Comparison of ENCODE assay signal across 8 mouse cellular contexts in the genomic region with DNA sequence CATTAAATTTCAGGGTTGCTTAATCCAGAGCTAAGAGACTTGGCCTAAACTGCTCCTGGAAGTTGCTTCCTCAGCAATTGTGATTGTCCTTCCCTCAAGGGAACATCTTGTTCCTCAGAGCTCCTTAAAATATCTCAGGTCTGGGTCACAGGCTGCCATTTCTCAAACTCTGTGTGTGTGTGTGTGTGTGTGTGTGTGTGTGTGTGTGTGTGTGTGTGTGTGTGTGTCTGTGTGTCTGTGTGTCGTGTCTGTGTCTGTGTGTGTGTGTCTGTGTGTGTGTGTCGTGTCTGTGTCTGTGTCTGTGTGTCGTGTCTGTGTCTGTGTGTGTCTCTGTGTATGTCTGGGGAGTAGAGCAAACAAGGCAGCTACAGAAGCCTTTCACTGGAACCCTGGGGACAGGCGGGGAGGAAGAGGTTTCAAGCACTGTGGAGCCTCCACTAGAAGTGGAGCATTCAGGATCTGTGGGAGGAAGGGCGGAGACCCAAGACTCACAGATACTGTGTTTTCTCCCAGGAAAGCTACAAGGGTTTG. TPM values are rescaled to one million over a fixed set of nuclear protein-coding genes. Genes with fewer than 3 reads are reported as not detected.
DNase-seq lines count a peak whose midpoint lies in the region; ATAC-seq and TF ChIP-seq lines count a peak whose summit lies in the region.
"Had no signal": no experiment of that assay in that cellular context is flagged by ENCODE, and none has a peak within 500 bp of the region (broad histone marks: within the 10 kb centered on the region; RNA-seq: fewer than 3 reads in every experiment).

No protein-coding gene starts in this region.

- no peak for TF ChIP-seq CTCF in liver, adult 2 months (IDR thresholded peaks at IDR 0.05; ENCODE audit: low read depth, low read length)

- ATAC-seq in heart, embryonic 11.5 days (replicated peaks; ENCODE audit: insufficient number of reproducible peaks, low FRiP score, low TSS enrichment) = no peak
- ATAC-seq in stomach, embryonic 15.5 days (ENCODE audit: insufficient read depth, low FRiP score, low read depth) = 0 out of 2 replicates have a peak, but pooled peaks have one; percentile 44
- ATAC-seq in midbrain, embryonic 14.5 days (ENCODE audit: low FRiP score, low TSS enrichment) = no peak
- no peak for ATAC-seq in megakaryocyte, adult 5-6 weeks (ENCODE audit: poor library complexity, severe bottlenecking)

- H3K4me3 ChIP-seq in liver, adult 2 months (ENCODE audit: insufficient read depth, low read depth, low read length) = no peak overlapping the region
- no peak overlapping the region for H3K4me3 ChIP-seq in heart, embryonic 11.5 days (ENCODE audit: low read depth, low read length)
- H3K4me3 ChIP-seq in stomach, embryonic 15.5 days (replicated peaks) = no peak overlapping the region
- H3K4me3 ChIP-seq in midbrain, embryonic 14.5 days (replicated peaks; ENCODE audit: low read depth, low read length) = no peak overlapping the region

- H3K27me3 ChIP-seq in liver, adult 2 months (ENCODE audit: control insufficient read depth, insufficient read depth, low read length) = no peaks in the 10 kb centered on the region
- no peaks in the 10 kb centered on the region for H3K27me3 ChIP-seq in heart, embryonic 11.5 days (ENCODE audit: control insufficient read depth, insufficient read depth, low read length)
- no peaks in the 10 kb centered on the region for H3K27me3 ChIP-seq in stomach, embryonic 15.5 days (replicated peaks)
- H3K27me3 ChIP-seq in midbrain, embryonic 14.5 days (ENCODE audit: control insufficient read depth, insufficient read depth, low read length) = no peaks in the 10 kb centered on the region

- no peak overlapping the region for H3K4me2 ChIP-seq in heart, embryonic 11.5 days
- no peak overlapping the region for H3K4me2 ChIP-seq in stomach, embryonic 15.5 days
- H3K4me2 ChIP-seq in midbrain, embryonic 14.5 days (ENCODE audit: low read length) = no peak overlapping the region

- peaks cover 6% of the 10 kb centered on the region for H3K4me1 ChIP-seq in liver, adult 2 months (ENCODE audit: control insufficient read depth, insufficient read depth, low read length)
- H3K4me1 ChIP-seq in heart, embryonic 11.5 days (ENCODE audit: control insufficient read depth, insufficient read depth, low read length) = peaks cover 23% of the 10 kb centered on the region
- peaks cover 14% of the 10 kb centered on the region; the same call in 1 of the 2 replicates for H3K4me1 ChIP-seq in stomach, embryonic 15.5 days
- no peaks in the 10 kb centered on the region for H3K4me1 ChIP-seq in midbrain, embryonic 14.5 days (ENCODE audit: control insufficient read depth, insufficient read depth, low read length)

- peak overlapping the region; percentile 18 for H3K9ac ChIP-seq in liver, adult 2 months (ENCODE audit: low read depth, low read length)
- no peak overlapping the region for H3K9ac ChIP-seq in heart, embryonic 11.5 days (ENCODE audit: low read depth, low read length)
- no peak overlapping the region for H3K9ac ChIP-seq in stomach, embryonic 15.5 days
- H3K9ac ChIP-seq in midbrain, embryonic 14.5 days (replicated peaks; ENCODE audit: low read length) = no peak overlapping the region
- H3K9ac ChIP-seq: liver, embryonic 14.5 days had no signal

- TF ChIP-seq POLR2A in liver, adult 2 months (IDR thresholded peaks at IDR 0.05; ENCODE audit: extremely low read depth, insufficient read depth, low read length) = no peak

- peak; percentile 55 for DNase-seq in liver, adult 2 months (ENCODE audit: extremely low read depth, low read depth, low spot score)
- DNase-seq in liver = no peak
- peak; percentile 42 to 84 for DNase-seq in kidney, postnatal 36 days
- no peak for DNase-seq in midbrain, embryonic 14.5 days

- H3K27ac ChIP-seq in liver, adult 2 months (replicated peaks; ENCODE audit: insufficient read depth, low read depth, low read length) = peak overlapping the region; percentile 96
- peak overlapping the region; percentile 59; the same call in 1 of the 2 replicates for H3K27ac ChIP-seq in heart, embryonic 11.5 days (ENCODE audit: low read depth, low read length)
- H3K27ac ChIP-seq in stomach, embryonic 15.5 days = peak overlapping the region; percentile 60; the same call in 1 of the 2 replicates
- no peak overlapping the region for H3K27ac ChIP-seq in midbrain, embryonic 14.5 days (replicated peaks; ENCODE audit: low read depth, low read length)
- H3K27ac ChIP-seq: liver, embryonic 14.5 days had no signal

- H3K36me3 ChIP-seq in liver, adult 2 months (ENCODE audit: control insufficient read depth, insufficient read depth, low read length) = peaks cover 16% of the 10 kb centered on the region
- no peaks in the 10 kb centered on the region for H3K36me3 ChIP-seq in heart, embryonic 11.5 days (ENCODE audit: control insufficient read depth, insufficient read depth, low read length)
- no peaks in the 10 kb centered on the region for H3K36me3 ChIP-seq in stomach, embryonic 15.5 days
- no peaks in the 10 kb centered on the region for H3K36me3 ChIP-seq in midbrain, embryonic 14.5 days (ENCODE audit: control insufficient read depth, insufficient read depth, low read length)

- H3K79me2 ChIP-seq in liver, adult 2 months (ENCODE audit: control insufficient read depth, insufficient read depth, low read length) = no peaks in the 10 kb centered on the region; the same call in 1 of the 2 replicates

- WGBS in liver, adult 2 months = 71% methylated on average over 5 of the region's 5 CpGs
- 53% methylated on average over 5 of the region's 5 CpGs for WGBS in heart, embryonic 11.5 days (ENCODE audit: insufficient replicate concordance)
- 45% methylated on average over 5 of the region's 5 CpGs for WGBS in stomach, embryonic 15.5 days
- 89% methylated on average over 5 of the region's 5 CpGs for WGBS in midbrain, embryonic 14.5 days

- H3K9me3 ChIP-seq in heart, embryonic 11.5 days (replicated peaks; ENCODE audit: control insufficient read depth, low read length) = no peaks in the 10 kb centered on the region
- no peaks in the 10 kb centered on the region for H3K9me3 ChIP-seq in stomach, embryonic 15.5 days
- H3K9me3 ChIP-seq in midbrain, embryonic 14.5 days (ENCODE audit: control insufficient read depth, low read length) = no peaks in the 10 kb centered on the region

RNA-seq across cellular contexts. Expression of a gene that starts 47.9 kb away (rescaled TPM):
- 16.5 and 17.0 TPM in 2 replicates for total RNA-seq in liver, adult 2 months (2014; rRNA removed)
- 3.0 and 3.8 TPM in 2 replicates for polyA plus RNA-seq in liver, adult 2 months (2012; rRNA removed)
- polyA plus RNA-seq in heart, embryonic 11.5 days (2014; fragmentation: Nextera tagmentation; extraction: Ambion mirVana) = 3.9 and 4.1 TPM in 2 replicates
- polyA plus RNA-seq in stomach, embryonic 15.5 days (2015; fragmentation: Nextera tagmentation; extraction: Ambion mirVana) = 6.4 TPM in 2 replicates
- 0.54 and 1.4 TPM in 2 replicates for polyA plus RNA-seq in midbrain, embryonic 14.5 days (2014; fragmentation: Nextera tagmentation; extraction: Ambion mirVana)
- 0.68 and 1.3 TPM in 2 replicates for total RNA-seq in megakaryocyte, adult 5-6 weeks (2015)
- total RNA-seq in megakaryocyte, adult 5-6 weeks (2017) = 0.33 and 1.0 TPM in 2 replicates

RNA-seq across cellular contexts. Expression of a gene that starts 59.5 kb away (rescaled TPM):
- 33.0 and 42.8 TPM in 2 replicates for total RNA-seq in liver, adult 2 months (2014; rRNA removed)
- polyA plus RNA-seq in liver, adult 2 months (2012; rRNA removed) = 18.4 and 22.3 TPM in 2 replicates
- polyA plus RNA-seq in heart, embryonic 11.5 days (2014; fragmentation: Nextera tagmentation; extraction: Ambion mirVana) = 62.6 and 65.1 TPM in 2 replicates
- polyA plus RNA-seq in stomach, embryonic 15.5 days (2015; fragmentation: Nextera tagmentation; extraction: Ambion mirVana) = 52.9 and 64.1 TPM in 2 replicates
- polyA plus RNA-seq in midbrain, embryonic 14.5 days (2014; fragmentation: Nextera tagmentation; extraction: Ambion mirVana) = 51.8 and 61.5 TPM in 2 replicates
- 53.6 and 63.7 TPM in 2 replicates for total RNA-seq in megakaryocyte, adult 5-6 weeks (2015)
- 56.1 and 72.0 TPM in 2 replicates for total RNA-seq in megakaryocyte, adult 5-6 weeks (2017)

Comparison
In these comparisons a context has a peak if more than half of its experiments do, and no peak if none do; other contexts are left out.
1. DNase-seq: peak in liver, adult 2 months (single experiment) and kidney, postnatal 36 days (2 of 2); none in liver (single experiment) and midbrain, embryonic 14.5 days (single experiment).